Comparison of ENCODE assay signal across 13 mouse cellular contexts in the genomic region with DNA sequence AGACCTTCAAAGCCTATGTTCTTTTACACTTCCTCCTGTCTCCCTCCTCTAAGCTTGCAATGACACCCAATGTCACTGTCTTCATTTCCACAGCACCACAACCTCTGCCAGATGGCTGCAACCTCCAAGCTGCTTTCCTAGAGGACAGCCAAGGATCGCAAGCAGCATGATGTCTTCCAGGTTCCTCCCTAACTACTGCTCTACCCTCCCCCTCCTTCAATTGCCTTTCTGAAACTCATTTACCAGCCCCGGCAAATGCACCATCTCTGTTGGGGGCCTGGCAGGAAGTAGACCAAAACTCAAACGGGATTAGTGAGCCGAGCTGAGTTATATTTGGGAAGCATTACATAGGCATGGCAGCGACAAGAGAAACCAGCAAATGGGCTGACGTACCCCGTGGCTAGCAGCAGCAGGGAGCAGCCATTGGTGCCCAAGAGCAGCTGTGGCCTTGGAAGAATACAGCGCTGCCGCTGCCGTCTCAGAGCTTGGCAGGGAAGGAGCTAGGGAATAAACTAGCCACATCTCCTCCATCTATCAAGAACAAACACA.
DNase-seq lines count a peak whose midpoint lies in the region; ATAC-seq lines count a peak whose summit lies in the region.
"Had no signal": no experiment of that assay in that cellular context is flagged by ENCODE, and none has a peak within 500 bp of the region (broad histone marks: within the 10 kb centered on the region; RNA-seq: fewer than 3 reads in every experiment).

No protein-coding gene starts in this region.

- 18% methylated on average over 10 of the region's 10 CpGs for WGBS in heart, embryonic 12.5 days
- WGBS in limb, embryonic 12.5 days, result 24% methylated on average over 10 of the region's 10 CpGs
- WGBS in kidney, embryonic 15.5 days, result 57% methylated on average over 10 of the region's 10 CpGs

- no peak overlapping the region for H3K9ac ChIP-seq in heart, embryonic 12.5 days
- H3K9ac ChIP-seq in limb, embryonic 12.5 days (replicated peaks), result no peak overlapping the region
- no peak overlapping the region for H3K9ac ChIP-seq in kidney, embryonic 15.5 days

- peaks cover 5% of the 10 kb centered on the region; the same call in 1 of the 2 replicates for H3K9me3 ChIP-seq in heart, embryonic 12.5 days (replicated peaks)
- 0 out of 2 replicates have a peak, but pooled peaks cover 5% of the 10 kb centered on the region for H3K9me3 ChIP-seq in limb, embryonic 12.5 days
- H3K9me3 ChIP-seq in kidney, embryonic 15.5 days (replicated peaks), result no peaks in the 10 kb centered on the region

- 0 out of 2 replicates have a peak, but pooled peaks cover 5% of the 10 kb centered on the region for H3K4me1 ChIP-seq in heart, embryonic 12.5 days (replicated peaks)
- H3K4me1 ChIP-seq in limb, embryonic 12.5 days (replicated peaks), result peaks cover 10% of the 10 kb centered on the region; the same call in 1 of the 2 replicates
- no peaks in the 10 kb centered on the region for H3K4me1 ChIP-seq in kidney, embryonic 15.5 days

- ATAC-seq in heart, embryonic 12.5 days (ENCODE audit: insufficient number of reproducible peaks, low FRiP score), result no peak
- ATAC-seq in limb, embryonic 12.5 days (ENCODE audit: insufficient number of reproducible peaks, insufficient read depth, low FRiP score, low TSS enrichment, low read depth), result no peak; the same call in 1 of the 2 replicates
- no peak for ATAC-seq in kidney, embryonic 15.5 days (replicated peaks; ENCODE audit: low FRiP score)
- ATAC-seq: activated CD4-positive, CD25-positive, alpha-beta regulatory T cell, adult 4 months had no signal

- H3K4me3 ChIP-seq in heart, embryonic 12.5 days, result peak overlapping the region; percentile 4; the same call in 1 of the 2 replicates
- no peak overlapping the region for H3K4me3 ChIP-seq in limb, embryonic 12.5 days (replicated peaks)
- no peak overlapping the region for H3K4me3 ChIP-seq in kidney, embryonic 15.5 days (replicated peaks)

- peak overlapping the region; percentile 45 for H3K4me2 ChIP-seq in heart, embryonic 12.5 days
- H3K4me2 ChIP-seq in limb, embryonic 12.5 days, result peak overlapping the region; percentile 24
- H3K4me2 ChIP-seq in kidney, embryonic 15.5 days, result no peak overlapping the region
- H3K4me2 ChIP-seq: liver, embryonic 11.5 days had no signal

- no peaks in the 10 kb centered on the region for H3K36me3 ChIP-seq in heart, embryonic 12.5 days
- H3K36me3 ChIP-seq in limb, embryonic 12.5 days, result no peaks in the 10 kb centered on the region
- H3K36me3 ChIP-seq in kidney, embryonic 15.5 days, result no peaks in the 10 kb centered on the region

- H3K27me3 ChIP-seq in heart, embryonic 12.5 days (replicated peaks), result no peaks in the 10 kb centered on the region
- no peaks in the 10 kb centered on the region for H3K27me3 ChIP-seq in limb, embryonic 12.5 days
- H3K27me3 ChIP-seq in kidney, embryonic 15.5 days, result no peaks in the 10 kb centered on the region

- H3K27ac ChIP-seq in heart, embryonic 12.5 days (ENCODE audit: poor library complexity, severe bottlenecking), result no peak overlapping the region
- no peak overlapping the region for H3K27ac ChIP-seq in limb, embryonic 12.5 days
- H3K27ac ChIP-seq in kidney, embryonic 15.5 days, result no peak overlapping the region
- H3K27ac ChIP-seq: macrophage had no signal

- DNase-seq in heart, adult 11 months, result no peak
- DNase-seq in lung, postnatal 10 days, result peak; percentile 19
- DNase-seq in lung, postnatal 25 days (ENCODE audit: low spot score), result no peak
- peak; percentile 35 for DNase-seq in brain, adult 2 months (ENCODE audit: low read depth, low spot score)
- no peak for DNase-seq in liver
- DNase-seq: cerebellum, adult 18-20 months; kidney, postnatal 36 days had no signal

Comparison
In these comparisons a context has a peak if more than half of its experiments do, and no peak if none do; other contexts are left out.
1. DNase-seq: peak in lung, postnatal 10 days (single experiment) and brain, adult 2 months (single experiment); none in heart, adult 11 months (single experiment), lung, postnatal 25 days (single experiment) and liver (single experiment).